Mouse (Mus musculus): Measurements from ENCODE around the gene Helz2.

Helz2 gene

DNA sequence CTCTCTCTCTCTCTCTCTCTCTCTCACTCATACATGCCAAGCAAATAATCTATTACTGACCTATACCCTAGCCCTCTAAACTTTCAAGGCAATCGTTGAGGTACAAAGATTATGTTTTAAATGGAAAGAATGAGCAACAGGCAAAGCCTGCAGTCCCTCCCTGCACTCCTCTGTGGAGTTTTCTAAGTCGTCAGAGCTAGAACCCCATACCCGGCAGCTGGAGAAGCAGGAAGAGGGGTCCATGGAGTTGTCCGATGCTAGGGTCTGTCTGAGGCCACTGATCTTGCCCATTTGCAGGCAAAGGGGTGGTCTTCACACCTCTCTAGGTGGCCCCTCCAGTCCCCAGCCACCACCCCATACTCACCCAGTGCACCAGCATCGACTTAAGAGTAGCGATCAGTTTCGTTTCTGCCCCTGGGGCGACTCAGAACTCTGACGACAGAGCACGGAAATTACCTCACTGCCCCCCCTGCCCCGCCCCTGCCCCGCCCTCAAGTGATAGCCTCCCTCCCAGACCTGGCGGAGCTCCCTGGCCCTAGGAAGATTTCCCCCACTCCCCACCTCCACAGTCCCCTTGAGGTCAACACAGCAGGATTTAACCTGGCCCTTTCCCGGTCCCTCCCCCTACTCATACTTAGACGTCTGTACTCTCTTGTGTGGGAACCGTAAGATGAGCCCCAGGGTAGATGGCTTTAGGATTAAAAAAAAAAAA lies at the start of gene Helz2:
Helz2 (minus strand) TSS at position 426 of the 712 bp plus-strand sequence.
- no peak for DNase-seq (ENCODE audit: low spot score)

GRCm38 (mm10) chr2:181290937-181291336 lies 49.1 kb upstream of the Helz2 start:
- DNase-seq (ENCODE audit: low spot score) = no peak

- DNase-seq (ENCODE audit: low spot score) = no peak
Measured at GRCm38 (mm10) chr2:181288691-181289090, 46.9 kb upstream of the Helz2 start.

DNA sequence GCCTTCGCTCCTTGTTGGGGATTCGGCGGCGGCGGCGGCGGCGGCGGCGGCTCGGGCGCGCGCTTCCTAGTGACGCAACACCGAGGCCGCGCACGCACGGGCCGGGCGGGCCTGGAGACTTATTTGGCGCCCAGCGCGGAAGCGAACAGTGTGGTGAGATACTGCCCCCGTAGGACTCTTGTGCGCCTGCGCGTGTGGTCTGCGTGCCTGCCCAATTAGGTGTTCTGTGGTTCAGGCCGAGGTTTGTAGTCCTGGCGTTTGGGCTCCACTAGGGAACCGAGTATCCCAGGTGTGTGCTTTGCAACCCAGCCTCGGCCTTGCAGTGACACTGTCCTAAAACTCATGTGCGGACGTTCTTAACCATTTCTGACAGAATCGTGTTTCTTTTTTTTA lies 46.1 kb upstream of the Helz2 start, which contains the start of gene Gmeb2:
Gmeb2 (minus strand) TSS at position 78 of the 393 bp plus-strand sequence.
- peak; percentile 79 for DNase-seq (ENCODE audit: low spot score)

DNA sequence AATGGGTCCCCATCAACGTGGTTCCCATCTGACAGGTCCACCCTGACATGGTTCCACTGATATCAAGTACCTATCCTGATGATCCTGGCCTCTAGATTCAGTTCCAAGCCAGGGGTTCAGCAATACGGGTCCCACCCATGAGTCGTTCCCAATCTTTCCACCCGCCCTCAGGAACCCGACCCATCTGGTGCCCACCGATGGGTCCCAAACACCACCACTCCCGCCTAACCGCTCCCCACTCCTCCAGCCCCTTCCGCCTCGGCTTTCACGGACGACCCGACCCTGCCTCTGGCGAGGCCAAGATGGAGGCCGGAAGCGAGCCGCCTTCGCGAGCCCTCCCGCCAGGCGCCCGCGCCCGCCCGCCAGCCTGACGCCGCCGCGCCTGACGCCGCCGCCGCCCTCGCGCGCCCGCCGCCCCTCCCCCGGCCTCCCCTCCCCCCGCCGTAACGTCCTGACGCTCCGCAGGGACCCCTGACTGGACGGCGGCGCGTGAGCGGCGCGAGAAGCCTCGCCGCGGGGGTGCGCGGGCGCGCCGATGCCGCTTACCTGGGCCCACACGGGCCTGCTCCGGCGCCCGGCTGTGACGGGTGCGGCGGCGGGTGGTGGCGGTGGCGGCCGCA lies 45.6 kb upstream of the Helz2 start:
- peak; percentile 36 for DNase-seq (ENCODE audit: low spot score)

- no peak for DNase-seq (ENCODE audit: low spot score)
Measured at GRCm38 (mm10) chr2:181286629-181287337, 45.0 kb upstream of the Helz2 start.

DNA sequence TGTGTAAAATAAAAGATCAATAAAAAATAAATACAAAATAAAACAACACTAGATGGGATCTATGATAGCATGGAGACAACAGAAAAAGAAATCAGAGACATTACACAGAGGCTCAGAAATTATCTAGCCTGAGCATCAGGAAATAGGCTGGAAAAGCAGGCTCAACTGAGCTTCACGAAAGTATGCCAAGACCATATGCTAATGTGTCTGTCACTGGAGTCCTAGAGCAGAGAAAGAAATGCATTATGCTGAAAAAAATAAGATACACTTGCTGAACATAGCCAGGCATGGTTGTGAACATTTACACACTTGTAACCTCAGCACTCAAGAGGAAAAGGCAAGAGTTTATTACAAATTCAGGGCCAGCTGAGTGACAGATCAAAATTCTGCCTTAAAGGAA lies 38.1 kb upstream of the Helz2 start:
- DNase-seq (ENCODE audit: low spot score) = no peak

GRCm38 (mm10) chr2:181277866-181278265 lies 36.0 kb upstream of the Helz2 start:
- no peak for DNase-seq (ENCODE audit: low spot score)

- no peak for DNase-seq (ENCODE audit: low spot score)
Measured at GRCm38 (mm10) chr2:181276766-181277165, 34.9 kb upstream of the Helz2 start.

GRCm38 (mm10) chr2:181274639-181275038 lies 32.8 kb upstream of the Helz2 start:
- DNase-seq (ENCODE audit: low spot score) = no peak

DNA sequence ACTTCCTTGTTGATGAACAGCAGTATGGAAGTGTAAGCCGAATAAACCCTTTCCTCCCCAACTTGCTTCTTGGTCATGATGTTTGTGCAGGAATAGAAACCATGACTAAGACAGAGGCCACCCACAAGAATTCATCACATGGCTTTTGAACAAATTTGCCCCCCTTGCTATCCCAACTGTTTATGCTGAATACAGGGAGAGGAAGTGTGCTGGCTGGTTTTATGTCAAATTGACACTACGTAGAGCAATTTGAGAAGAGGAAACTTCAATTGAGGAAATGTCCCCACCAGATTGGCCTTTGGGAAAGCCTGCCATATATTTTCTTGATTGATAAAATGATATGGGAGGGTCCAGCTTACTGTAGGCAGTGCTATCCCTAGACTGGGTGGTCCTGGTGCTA lies 32.0 kb upstream of the Helz2 start:
- no peak for DNase-seq (ENCODE audit: low spot score)

DNA sequence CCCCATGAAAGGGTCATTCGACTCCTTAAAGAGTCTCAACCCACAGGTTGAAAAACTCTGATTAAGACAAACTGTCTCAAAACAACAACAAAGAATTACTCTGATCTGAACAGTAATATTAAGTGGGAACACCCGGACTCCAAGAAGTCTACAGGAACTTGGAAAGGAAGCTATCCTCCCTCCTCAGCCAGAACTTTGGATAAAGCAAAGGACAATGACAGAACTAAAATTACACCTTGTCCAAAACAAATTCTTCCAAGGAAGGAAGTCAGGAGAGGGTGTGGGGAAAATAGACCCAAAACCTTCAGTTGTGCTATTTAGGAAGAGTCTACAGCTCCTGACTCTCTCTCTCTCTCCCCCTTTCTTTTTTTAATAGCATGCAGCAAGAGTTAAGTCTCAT lies 30.3 kb upstream of the Helz2 start:
- DNase-seq (ENCODE audit: low spot score) = no peak

- no peak for DNase-seq (ENCODE audit: low spot score)
Measured at GRCm38 (mm10) chr2:181266839-181267238, 25.0 kb upstream of the Helz2 start.

DNA sequence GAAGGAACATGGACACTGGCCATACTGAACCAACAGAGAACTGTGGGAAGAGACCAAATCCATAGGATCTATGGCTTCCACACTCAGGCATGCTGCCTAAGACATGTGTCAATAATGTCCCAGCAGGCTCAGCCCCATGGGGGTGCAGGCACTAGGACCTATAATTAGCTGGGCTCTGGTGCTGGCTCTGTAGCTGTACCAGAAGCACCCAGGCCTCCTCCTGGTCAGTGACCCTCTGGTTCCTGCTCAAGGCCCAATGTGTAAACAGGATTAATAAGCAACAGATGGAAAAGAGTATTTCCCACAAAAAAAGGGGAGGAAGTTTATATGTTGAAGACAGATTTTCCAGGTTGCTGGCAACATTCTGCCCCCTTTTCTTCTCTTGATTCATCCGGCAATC lies 11.4 kb upstream of the Helz2 start:
- no peak for DNase-seq (ENCODE audit: low spot score)

DNA sequence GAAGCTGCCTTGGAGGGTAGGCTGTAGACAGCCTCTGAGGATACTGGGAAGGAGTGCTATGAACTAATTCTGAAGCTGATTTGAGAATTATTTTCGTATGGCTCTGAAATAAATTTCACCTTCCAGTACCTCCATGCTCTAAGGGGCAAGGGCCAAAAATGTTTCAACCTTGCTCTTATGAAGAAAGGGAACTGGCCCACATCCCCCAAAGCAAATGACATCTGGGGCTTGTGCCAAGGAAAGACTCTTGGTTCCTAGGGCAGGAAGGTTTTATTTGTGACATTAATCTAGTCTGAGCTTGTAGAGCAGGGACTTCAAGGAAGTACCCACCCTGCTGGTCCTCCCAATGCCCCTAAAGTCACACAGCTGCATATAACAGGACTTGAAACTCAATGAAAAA lies 10.0 kb upstream of the Helz2 start:
- DNase-seq (ENCODE audit: low spot score) = no peak

DNA sequence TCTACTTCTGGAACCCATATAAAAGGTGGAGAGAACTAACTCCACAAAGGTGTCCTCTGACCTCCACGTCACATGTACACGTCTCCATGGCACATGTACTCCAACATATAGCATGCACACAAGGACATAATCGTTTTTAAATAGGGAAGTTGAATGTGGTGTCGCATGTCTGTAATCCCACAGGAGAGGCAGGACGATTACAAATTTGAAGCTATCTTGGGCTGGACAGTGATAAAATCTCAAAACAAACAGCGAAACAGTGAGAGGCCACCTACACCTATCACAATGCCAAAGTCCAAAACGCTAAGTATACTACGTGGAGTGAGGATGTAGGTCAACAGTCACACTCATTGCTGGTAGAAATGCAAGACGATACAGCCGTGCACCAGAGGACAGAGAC lies 7.4 kb upstream of the Helz2 start:
- DNase-seq (ENCODE audit: low spot score) = no peak

- DNase-seq (ENCODE audit: low spot score) = no peak
Measured at GRCm38 (mm10) chr2:181245031-181245430, 3.2 kb upstream of the Helz2 start.

DNA sequence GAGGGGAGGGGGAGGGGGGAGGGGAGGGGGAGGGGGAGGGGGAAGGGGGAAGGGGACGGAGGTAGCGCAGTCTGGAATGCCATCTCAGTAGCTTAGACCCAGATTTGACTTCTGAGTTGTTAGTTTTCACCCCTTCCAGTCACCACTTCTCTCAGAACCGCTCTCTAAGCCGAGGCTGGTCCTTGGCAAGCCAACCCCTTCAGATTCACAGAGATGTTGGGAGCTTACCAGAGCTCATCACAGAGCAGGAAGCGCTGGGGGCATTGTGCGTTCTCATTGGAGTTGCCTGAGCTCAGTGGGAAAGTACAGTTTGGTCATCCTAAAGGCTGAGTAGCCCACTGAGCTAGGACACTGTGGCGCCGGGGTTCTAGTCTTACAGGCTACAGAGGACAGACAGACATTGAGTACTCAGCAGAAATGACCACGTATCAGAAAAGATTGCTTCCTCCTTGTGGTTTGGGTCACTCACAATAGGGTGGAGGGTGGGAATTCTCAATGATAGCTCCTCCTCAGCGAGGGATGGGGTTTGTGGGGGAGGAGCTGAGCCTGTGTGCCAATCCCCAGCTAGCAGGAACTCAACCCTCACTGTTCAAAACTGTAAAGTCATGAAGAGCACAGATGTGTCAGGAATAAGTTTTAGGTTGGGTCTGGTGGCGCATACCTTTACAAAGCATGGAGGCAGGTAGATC lies 2.0 kb upstream of the Helz2 start:
- DNase-seq (ENCODE audit: low spot score) = no peak

- DNase-seq (ENCODE audit: low spot score) = no peak
Measured at GRCm38 (mm10) chr2:181242314-181242665, 463 bp upstream of the Helz2 start.

DNA sequence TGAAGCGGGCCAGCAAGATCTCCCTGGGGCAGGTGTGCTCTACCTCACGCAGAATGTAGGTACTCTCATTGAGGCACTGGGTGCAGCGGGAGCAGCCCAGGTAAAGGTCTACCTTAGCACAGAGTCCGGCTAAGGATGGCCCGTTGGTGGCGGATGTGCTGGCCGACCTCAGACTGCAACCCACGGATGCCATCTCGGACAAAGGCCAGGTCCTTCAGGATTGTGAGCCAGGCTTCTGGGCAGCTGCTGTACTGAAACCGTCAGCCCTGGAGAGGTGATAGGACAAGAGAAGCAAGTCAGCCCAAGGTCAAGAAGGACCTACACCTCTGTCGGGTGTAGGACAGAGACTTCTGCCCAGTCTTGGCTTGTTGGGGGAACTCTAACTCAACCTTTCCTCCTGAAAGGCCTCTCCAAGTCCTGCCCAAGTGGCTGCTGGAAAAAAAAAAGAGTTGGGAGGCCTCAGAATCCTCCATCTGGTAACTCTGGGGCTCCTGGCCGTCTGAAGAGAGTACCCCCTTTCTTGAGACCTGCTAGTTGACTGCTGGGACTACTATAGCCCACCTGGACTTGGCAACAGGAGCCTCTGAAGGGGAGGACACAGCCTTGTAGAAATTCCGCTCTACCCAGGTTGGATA lies 904 bp downstream of the Helz2 start:
- DNase-seq (ENCODE audit: low spot score) = no peak

DNA sequence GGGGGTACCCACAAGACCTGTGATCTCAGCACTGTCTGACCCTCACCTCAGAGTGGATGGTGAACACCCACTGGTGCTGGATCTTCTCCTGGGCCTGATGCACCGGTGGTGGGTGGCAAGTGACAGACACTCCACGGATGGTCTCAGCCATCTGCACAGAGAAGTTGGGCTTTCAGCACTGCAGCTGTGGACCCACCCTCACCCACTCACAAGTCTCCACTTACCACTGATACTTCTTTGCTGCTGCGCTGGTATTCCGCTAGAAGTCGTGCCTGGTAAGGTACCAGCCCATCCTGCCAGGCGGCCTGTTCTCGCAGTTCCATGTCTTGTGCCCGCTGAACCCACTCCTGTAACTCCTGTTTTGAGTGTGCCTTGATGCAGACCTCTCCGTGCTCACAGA lies 2.6 kb downstream of the Helz2 start:
- no peak for DNase-seq (ENCODE audit: low spot score)

DNA sequence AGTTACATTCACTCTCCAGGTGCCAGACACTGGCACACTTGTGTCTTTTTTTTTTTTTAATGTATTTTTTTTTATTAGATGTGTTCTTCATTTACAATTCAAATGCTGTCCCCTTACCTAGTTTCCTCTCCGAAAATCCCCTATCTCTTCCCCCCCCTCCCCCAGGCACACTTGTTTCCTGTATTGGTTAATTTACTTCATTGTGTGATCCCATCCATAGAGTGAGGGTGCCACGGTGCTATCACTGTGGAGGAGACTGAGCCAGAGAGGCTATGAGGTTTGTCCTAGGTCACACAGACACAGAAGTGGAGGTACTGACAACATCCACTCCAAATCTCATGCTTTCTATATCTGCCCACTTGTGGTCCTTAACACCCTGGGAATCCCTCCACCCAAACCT lies 3.0 kb downstream of the Helz2 start:
- DNase-seq (ENCODE audit: low spot score) = no peak

Measured in urinary bladder, postnatal 10 days (tissue).